Mouse (Mus musculus) lung, adult 2 months (tissue): ENCODE data around the gene Arhgap1.

ENCODE experiments used
- CTCF ChIP-seq: fragments of 200-500 bp; IDR thresholded peaks from 2 replicates; pipeline ENCODE4 v1.5.1; 2011; ENCODE audit warnings: mild to moderate bottlenecking, low read length, control low read depth; ENCODE audit not compliant: insufficient read depth
- POLR2A ChIP-seq: fragments of 200-500 bp; IDR thresholded peaks from 2 replicates; pipeline ENCODE4 v1.6.1; 2011; ENCODE audit warnings: low read depth, mild to moderate bottlenecking, control low read depth, low read length, borderline replicate concordance; ENCODE audit errors: extremely low read depth

GRCm38 (mm10) chr2:91636229-91636628 is 13.4 kb upstream of the Arhgap1 start, which contains the start of gene F2:
- TF ChIP-seq POLR2A (no peak), CTCF (no peak)
